Mouse (Mus musculus): ENCODE results near the gene Cers1.

Gene Cers1

GRCm38 (mm10) chr8:70316511-70317504 lies 1.2 kb downstream of the Cers1 start:
- in situ Hi-C loops (cut with MboI, MseI) = no loop called here

GRCm38 (mm10) chr8:70317872-70318271 lies 2.3 kb downstream of the Cers1 start:
- in situ Hi-C loops (cut with MboI, MseI) = no loop called here

GRCm38 (mm10) chr8:70323716-70324115 lies 8.1 kb downstream of the Cers1 start:
- in situ Hi-C loops (cut with MboI, MseI) = no loop called here

- in situ Hi-C loops (cut with MboI, MseI) = no loop called here
Measured at GRCm38 (mm10) chr8:70327512-70327911, 11.9 kb downstream of the Cers1 start.

GRCm38 (mm10) chr8:70329124-70329834 lies 13.7 kb downstream of the Cers1 start, which contains the start of gene Gdf1:
Gene Gdf1, plus strand, starts transcription at chr8:70329817.
- in situ Hi-C loops (cut with MboI, MseI) = no loop called here

- in situ Hi-C loops (cut with MboI, MseI) = no loop called here
Measured at GRCm38 (mm10) chr8:70329835-70330740, 14.5 kb downstream of the Cers1 start.

GRCm38 (mm10) chr8:70330741-70331364 lies 15.3 kb downstream of the Cers1 start:
- in situ Hi-C loops (cut with MboI, MseI) = no loop called here

GRCm38 (mm10) chr8:70331526-70331925 lies 16.0 kb downstream of the Cers1 start:
- in situ Hi-C loops (cut with MboI, MseI) = no loop called here

GRCm38 (mm10) chr8:70332070-70332877 lies 16.7 kb downstream of the Cers1 start:
- in situ Hi-C loops (cut with MboI, MseI) = no loop called here

- in situ Hi-C loops (cut with MboI, MseI) = no loop called here
Measured at GRCm38 (mm10) chr8:70332878-70333202, 17.3 kb downstream of the Cers1 start.

- in situ Hi-C loops (cut with MboI, MseI) = no loop called here
Measured at GRCm38 (mm10) chr8:70338931-70339330, 23.4 kb downstream of the Cers1 start.

- in situ Hi-C loops (cut with MboI, MseI) = no loop called here
Measured at GRCm38 (mm10) chr8:70340659-70341058, 25.1 kb downstream of the Cers1 start.

GRCm38 (mm10) chr8:70342007-70342406 lies 26.4 kb downstream of the Cers1 start:
- in situ Hi-C loops (cut with MboI, MseI) = no loop called here

- in situ Hi-C loops (cut with MboI, MseI) = no loop called here
Measured at GRCm38 (mm10) chr8:70343076-70343475, 27.5 kb downstream of the Cers1 start.

GRCm38 (mm10) chr8:70343696-70344095 lies 28.1 kb downstream of the Cers1 start:
- in situ Hi-C loops (cut with MboI, MseI) = no loop called here

GRCm38 (mm10) chr8:70344279-70344678 lies 28.7 kb downstream of the Cers1 start:
- in situ Hi-C loops (cut with MboI, MseI) = no loop called here

- in situ Hi-C loops (cut with MboI, MseI) = no loop called here
Measured at GRCm38 (mm10) chr8:70347443-70347842, 31.9 kb downstream of the Cers1 start.

GRCm38 (mm10) chr8:70347860-70348420 lies 32.4 kb downstream of the Cers1 start:
- in situ Hi-C loops (cut with MboI, MseI) = no loop called here

- in situ Hi-C loops (cut with MboI, MseI) = loop anchor here (25.0 kb wide), 1 partner anchor 1111 kb away; the partner anchor contains the start of genes Abhd8, Dda1 and Mrpl34
Measured at GRCm38 (mm10) chr8:70351035-70351999, 35.7 kb downstream of the Cers1 start.

Data from T-helper 2 cell (primary cell).